Mouse (Mus musculus) G1E (cell line): ENCODE measurements around the gene Ubr7. TPM values are rescaled to one million over a fixed set of nuclear protein-coding genes. Genes with fewer than 3 reads are reported as not detected.

ENCODE experiments used
- ATAC-seq: 2 replicates; pipeline ENCODE4 v1.8.0; 2016; ENCODE audit warnings: mild to moderate bottlenecking; ENCODE audit not compliant: insufficient number of reproducible peaks, poor library complexity, low FRiP score, severe bottlenecking; ENCODE audit errors: extremely low read depth
- DNase-seq: peaks from one replicate; pipeline ENCODE4 v3.0.0; 2012; ENCODE audit warnings: low spot score
- H3K27me3 ChIP-seq: 2 replicates; pipeline ENCODE4 v1.6.1; 2012; ENCODE audit warnings: mild to moderate bottlenecking, low read length, inconsistent platforms; ENCODE audit not compliant: insufficient read depth
- H3K36me3 ChIP-seq: replicated peaks from 2 replicates; pipeline ENCODE3; 2012; ENCODE audit warnings: mild to moderate bottlenecking, inconsistent platforms
- H3K4me1 ChIP-seq: 2 replicates; pipeline ENCODE4 v1.6.1; 2012; ENCODE audit warnings: low read depth, low read length, inconsistent platforms, mixed read lengths; ENCODE audit not compliant: insufficient read depth
- H3K4me3 ChIP-seq: 2 replicates; pipeline ENCODE4 v1.5.1; 2012; ENCODE audit warnings: low read depth, mild to moderate bottlenecking, inconsistent platforms, low read length, moderate library complexity, mixed read lengths
- H3K9me3 ChIP-seq: replicated peaks from 2 replicates; pipeline ENCODE4 v1.6.1; 2012; ENCODE audit warnings: inconsistent platforms
- CTCF ChIP-seq: IDR thresholded peaks from 2 replicates; pipeline ENCODE4 v1.5.1; 2012; ENCODE audit warnings: low read depth, low read length, inconsistent platforms, mixed read lengths
- GATA1 ChIP-seq: IDR thresholded peaks from 2 replicates; pipeline ENCODE4 v1.6.1; 2012; ENCODE audit warnings: borderline replicate concordance, low read length, inconsistent platforms, mixed read lengths
- GATA2 ChIP-seq: IDR thresholded peaks from 2 replicates; pipeline ENCODE4 v1.6.1; 2012; ENCODE audit warnings: low read depth, low read length, inconsistent platforms, borderline replicate concordance
- POLR2AphosphoS5 ChIP-seq: IDR thresholded peaks from 2 replicates; pipeline ENCODE4 v1.6.1; 2012; ENCODE audit warnings: low read depth, low read length, inconsistent platforms; ENCODE audit not compliant: insufficient replicate concordance
- TAL1 ChIP-seq: conservative IDR thresholded peaks from 2 replicates; pipeline ENCODE4 v1.6.1; 2012; ENCODE audit warnings: low read depth, low read length, inconsistent platforms, mixed read lengths
- polyA plus RNA-seq: library from polyadenylated mRNA; stranded (reverse); fragments of >175 nt; gene quantifications from 2 replicates; pipeline ENCODE4 v1.2.3, GENCODE M21; 2012
- total RNA-seq, 2 experiments: library from RNA; stranded (forward) in 1 of 2; stranded (reverse) in 1 of 2; fragments of 200-1000 nt in 1 of 2; fragments of >200 nt in 1 of 2; fragmentation: Nextera tagmentation in 1 of 2; gene quantifications; 2 replicates each; pipeline ENCODE4 v1.2.3; 2014 to 2017

The Ubr7 gene
- total and polyA plus RNA-seq, 3 experiments = 51.1 to 165 (median 71.7) TPM

DNA sequence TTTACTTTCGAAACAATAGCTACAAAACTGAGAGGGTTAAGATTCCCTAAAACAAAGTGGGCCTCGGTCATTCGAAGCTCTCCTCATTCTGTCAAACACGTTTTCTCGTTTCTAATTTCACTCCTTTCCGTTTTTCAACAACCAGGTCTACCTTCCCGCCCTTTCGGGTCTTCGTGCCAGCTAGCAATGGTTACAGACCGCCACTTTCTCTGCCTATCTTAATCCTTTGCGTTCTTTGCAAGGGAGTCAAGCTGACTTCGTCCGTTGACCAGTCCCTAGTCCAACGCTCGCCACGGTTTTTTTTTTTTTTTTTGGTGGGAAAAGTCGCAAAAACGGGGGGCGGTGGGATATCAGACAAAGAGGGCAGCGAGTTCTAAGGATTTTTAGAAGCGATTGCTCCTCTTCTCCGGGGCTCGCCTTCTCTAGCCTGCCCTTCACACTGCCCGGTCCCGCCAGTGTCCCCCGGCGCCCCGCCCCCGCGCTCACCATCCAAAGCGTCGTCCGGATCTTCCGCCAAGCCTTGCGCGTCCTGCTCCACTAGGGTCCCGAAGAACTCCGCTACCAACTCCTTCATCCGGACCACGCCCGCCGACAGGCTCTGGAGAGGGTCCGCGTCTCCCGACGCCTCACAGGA is 595 bp upstream of the Ubr7 start:
- no peaks in the 10 kb centered on the region for H3K27me3 ChIP-seq
- H3K36me3 ChIP-seq = peaks cover 49% of the 10 kb centered on the region
- ATAC-seq = no peak
- DNase-seq = peak; percentile 22
- peak overlapping the region; percentile 86 for H3K4me3 ChIP-seq
- H3K4me1 ChIP-seq = peaks cover 40% of the 10 kb centered on the region
- no peak for TF ChIP-seq TAL1
- TF ChIP-seq GATA1 = no peak
- TF ChIP-seq CTCF = no peak
- TF ChIP-seq POLR2AphosphoS5 = no peak
- H3K9me3 ChIP-seq = no peaks in the 10 kb centered on the region

DNA sequence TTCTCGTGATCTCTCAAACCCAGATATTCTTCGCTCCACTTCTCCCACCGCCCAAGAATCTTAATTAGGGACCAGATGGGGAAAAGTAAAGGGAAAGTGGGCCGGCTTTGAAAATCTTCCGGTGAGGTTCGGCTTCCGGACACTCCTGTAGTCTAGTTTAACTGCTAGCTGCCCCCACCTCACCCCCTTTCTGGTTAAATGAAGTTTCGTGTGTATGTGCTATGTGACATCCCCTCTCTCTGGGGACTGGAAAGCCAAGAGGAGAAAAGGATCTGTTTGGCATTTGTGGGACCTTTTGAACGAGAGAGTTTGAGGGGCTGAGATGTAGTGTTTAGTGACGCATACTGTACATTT is 613 bp downstream of the Ubr7 start, which contains the start of gene Gm20604:
Gm20604 (minus strand) TSS at position 270 of the 354 bp plus-strand sequence.
- Histone ChIP-seq H3K27me3 (no peaks in the 10 kb centered on the region), H3K9me3 (no peaks in the 10 kb centered on the region), H3K36me3 (peaks cover 53% of the 10 kb centered on the region), H3K4me1 (peaks cover 43% of the 10 kb centered on the region), H3K4me3 (peak within 1 kb of the TSS; percentile 86)
- no peak for TF ChIP-seq CTCF
- no peak for TF ChIP-seq TAL1
- TF ChIP-seq POLR2AphosphoS5 = no peak
- TF ChIP-seq GATA1 = no peak
- TF ChIP-seq GATA2 = no peak
- peak; percentile 20 for DNase-seq
- ATAC-seq = no peak

DNA sequence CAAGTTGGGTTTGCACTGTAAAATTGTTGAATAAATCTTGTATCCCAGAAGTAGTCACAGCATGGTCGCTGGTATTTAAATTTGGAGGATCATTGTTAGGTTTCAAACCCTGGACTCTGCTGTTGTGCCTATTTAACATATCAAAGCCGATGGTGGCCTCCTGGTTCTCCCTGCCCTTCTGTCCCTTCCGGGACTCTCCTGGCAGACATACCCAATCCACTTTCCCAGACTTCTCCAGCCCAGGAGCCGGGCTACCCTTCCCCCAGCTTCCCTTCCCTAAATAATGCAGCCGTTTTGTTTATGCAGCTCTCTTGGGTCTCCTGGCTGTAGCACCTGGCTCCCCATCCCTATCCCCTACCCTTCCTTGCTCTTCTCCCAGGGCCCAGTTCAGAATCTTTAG is 1.2 kb downstream of the Ubr7 start:
- no peak for DNase-seq
- Histone ChIP-seq H3K27me3 (no peaks in the 10 kb centered on the region), H3K36me3 (peaks cover 55% of the 10 kb centered on the region), H3K4me3 (peak overlapping the region; percentile 86), H3K9me3 (no peaks in the 10 kb centered on the region), H3K4me1 (peaks cover 42% of the 10 kb centered on the region)
- TF ChIP-seq POLR2AphosphoS5 (no peak), TAL1 (no peak), GATA2 (no peak), GATA1 (no peak), CTCF (no peak)
- ATAC-seq = no peak

- H3K4me1 ChIP-seq = peaks cover 27% of the 10 kb centered on the region
- H3K27me3 ChIP-seq = no peaks in the 10 kb centered on the region
- peaks cover 58% of the 10 kb centered on the region for H3K36me3 ChIP-seq
- TF ChIP-seq CTCF = no peak
- H3K9me3 ChIP-seq = no peaks in the 10 kb centered on the region
- DNase-seq (no peak), ATAC-seq (no peak)
- H3K4me3 ChIP-seq = no peak overlapping the region
These were observed 3.9 kb downstream of the Ubr7 start for GRCm38 (mm10) chr12:102761668-102762067.

DNA sequence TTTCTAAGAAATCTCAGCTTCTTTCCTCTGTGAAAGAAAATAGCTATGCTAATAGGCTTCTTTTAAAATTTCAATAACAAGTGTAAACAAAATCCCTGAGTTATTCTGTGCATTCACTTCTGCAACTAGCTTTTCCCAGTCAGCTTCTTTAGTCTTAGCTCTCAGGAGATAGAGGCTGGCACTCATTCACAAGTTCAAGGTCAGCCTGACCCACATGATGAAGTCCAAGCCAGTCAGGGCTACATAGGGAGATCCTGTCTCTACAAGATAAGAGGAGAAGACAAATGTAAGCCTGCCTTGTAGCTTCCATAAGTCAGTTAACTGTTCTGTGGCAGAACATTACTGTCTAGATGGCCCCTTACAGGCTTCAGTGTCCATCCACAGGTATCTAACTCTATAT is 5.9 kb downstream of the Ubr7 start:
- DNase-seq (no peak), ATAC-seq (no peak)
- Histone ChIP-seq H3K27me3 (no peaks in the 10 kb centered on the region), H3K4me3 (no peak overlapping the region), H3K4me1 (peaks cover 24% of the 10 kb centered on the region), H3K9me3 (no peaks in the 10 kb centered on the region), H3K36me3 (peaks cover 77% of the 10 kb centered on the region)
- TF ChIP-seq GATA2 (no peak), POLR2AphosphoS5 (no peak), GATA1 (no peak), TAL1 (no peak), CTCF (no peak)

DNA sequence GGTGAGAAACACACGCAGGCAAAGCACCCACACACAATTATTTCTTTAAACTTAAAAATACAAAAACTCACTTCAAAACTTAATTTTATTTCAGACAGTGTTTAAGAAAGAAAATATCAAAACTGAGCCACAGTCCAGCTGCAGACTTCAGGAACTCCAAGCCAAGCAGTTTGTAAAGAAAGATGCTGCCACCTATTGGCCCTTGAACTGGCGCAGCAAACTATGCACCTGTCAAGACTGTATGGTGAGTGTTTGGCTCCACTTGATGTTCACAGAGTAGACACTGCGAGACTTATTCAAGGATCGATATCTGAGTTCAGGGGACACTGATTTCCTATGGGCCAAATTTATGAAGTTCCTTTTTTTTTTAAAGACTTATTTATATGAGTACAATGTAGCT is 11.2 kb downstream of the Ubr7 start:
- TF ChIP-seq GATA2 (no peak), TAL1 (no peak), CTCF (no peak), GATA1 (no peak), POLR2AphosphoS5 (no peak)
- H3K9me3 ChIP-seq = 0 out of 2 replicates have a peak, but pooled peaks cover 2% of the 10 kb centered on the region
- DNase-seq (no peak), ATAC-seq (no peak)
- H3K4me1 ChIP-seq = peaks cover 10% of the 10 kb centered on the region; the same call in 1 of the 2 replicates
- peaks cover 94% of the 10 kb centered on the region for H3K36me3 ChIP-seq
- H3K4me3 ChIP-seq = no peak overlapping the region
- no peaks in the 10 kb centered on the region for H3K27me3 ChIP-seq

- Histone ChIP-seq H3K36me3 (peaks cover 96% of the 10 kb centered on the region), H3K4me3 (no peak overlapping the region), H3K4me1 (peaks cover 10% of the 10 kb centered on the region; the same call in 1 of the 2 replicates), H3K9me3 (0 out of 2 replicates have a peak, but pooled peaks cover 2% of the 10 kb centered on the region), H3K27me3 (no peaks in the 10 kb centered on the region)
- TF ChIP-seq GATA1 (no peak), CTCF (no peak)
- DNase-seq = no peak
- ATAC-seq = no peak
These were observed 13.8 kb downstream of the Ubr7 start for GRCm38 (mm10) chr12:102771601-102772000.
